Mouse (Mus musculus) layer of hippocampus, postnatal 14 days (tissue): ENCODE results near the gene Serpina3j. TPM values are rescaled to one million over a fixed set of nuclear protein-coding genes. Genes with fewer than 3 reads are reported as not detected.
A peak's percentile ranks its signal among the peaks of the same experiment; 100 is the strongest.
"Not testable (repeated sequence)": the region's sequence is repeated elsewhere in the genome, so short reads cannot be mapped to it uniquely, and the experiment has no call there.

Experiments
- DNase-seq, 2 experiments: peaks; one replicate each; pipeline ENCODE4 v3.0.0; 2021 to 2022; ENCODE audit warnings: low spot score in 2 of 2, mixed read lengths in 1 of 2
- long read RNA-seq, 2 experiments: library from polyadenylated mRNA; stranded (forward); transcript quantifications; one replicate each; pipeline ENCODE4 v2.0.0; 2021
- total RNA-seq, 2 experiments: library from RNA; stranded (reverse); gene quantifications; 2 replicates each; pipeline ENCODE4 v1.2.3; 2021

Gene Serpina3j
- total RNA-seq = not detected
- long read RNA-seq, experiment 1 = 0 reads
- long read RNA-seq, experiment 2 = 0 reads

DNA sequence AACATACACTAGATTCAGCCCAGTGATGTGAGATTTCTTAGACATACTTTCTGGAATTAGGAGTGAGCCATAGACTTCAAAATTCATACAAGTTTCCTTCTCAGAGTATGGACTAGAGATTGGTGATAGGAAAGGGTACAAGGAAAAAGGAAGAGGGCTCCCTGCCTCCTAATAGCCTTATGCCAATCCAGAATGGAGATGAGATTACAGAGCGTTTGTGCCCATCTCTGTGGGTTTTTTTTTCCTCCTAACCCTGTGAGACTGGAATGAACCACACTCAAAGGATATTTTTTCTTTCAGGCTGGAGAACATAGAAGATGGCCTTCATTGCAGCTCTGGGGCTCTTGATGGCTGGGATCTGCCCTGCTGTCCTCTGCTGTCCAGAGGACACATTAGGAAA lies at the start of gene Serpina3j:
TSS of gene Serpina3j (plus strand) at position 301 of the 400 bp plus-strand sequence.
- no peak for DNase-seq

DNA sequence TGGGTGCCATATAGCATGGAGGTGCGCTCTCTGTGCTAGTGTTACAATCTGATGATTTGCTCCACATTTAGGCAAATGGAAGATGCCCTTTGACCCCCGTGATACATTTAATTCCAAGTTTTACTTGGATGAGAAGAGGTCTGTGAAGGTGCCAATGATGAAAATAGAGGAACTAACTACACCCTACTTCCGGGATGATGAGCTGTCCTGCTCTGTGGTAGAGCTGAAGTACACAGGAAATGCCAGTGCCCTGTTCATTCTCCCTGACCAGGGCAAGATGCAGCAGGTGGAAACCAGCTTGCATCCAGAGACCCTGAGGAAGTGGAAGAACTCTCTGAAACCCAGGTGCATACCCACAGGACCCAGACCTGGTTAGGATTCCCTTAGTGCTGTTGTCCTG lies 48.0 kb upstream of the Serpina3j start:
- DNase-seq = no peak

DNA sequence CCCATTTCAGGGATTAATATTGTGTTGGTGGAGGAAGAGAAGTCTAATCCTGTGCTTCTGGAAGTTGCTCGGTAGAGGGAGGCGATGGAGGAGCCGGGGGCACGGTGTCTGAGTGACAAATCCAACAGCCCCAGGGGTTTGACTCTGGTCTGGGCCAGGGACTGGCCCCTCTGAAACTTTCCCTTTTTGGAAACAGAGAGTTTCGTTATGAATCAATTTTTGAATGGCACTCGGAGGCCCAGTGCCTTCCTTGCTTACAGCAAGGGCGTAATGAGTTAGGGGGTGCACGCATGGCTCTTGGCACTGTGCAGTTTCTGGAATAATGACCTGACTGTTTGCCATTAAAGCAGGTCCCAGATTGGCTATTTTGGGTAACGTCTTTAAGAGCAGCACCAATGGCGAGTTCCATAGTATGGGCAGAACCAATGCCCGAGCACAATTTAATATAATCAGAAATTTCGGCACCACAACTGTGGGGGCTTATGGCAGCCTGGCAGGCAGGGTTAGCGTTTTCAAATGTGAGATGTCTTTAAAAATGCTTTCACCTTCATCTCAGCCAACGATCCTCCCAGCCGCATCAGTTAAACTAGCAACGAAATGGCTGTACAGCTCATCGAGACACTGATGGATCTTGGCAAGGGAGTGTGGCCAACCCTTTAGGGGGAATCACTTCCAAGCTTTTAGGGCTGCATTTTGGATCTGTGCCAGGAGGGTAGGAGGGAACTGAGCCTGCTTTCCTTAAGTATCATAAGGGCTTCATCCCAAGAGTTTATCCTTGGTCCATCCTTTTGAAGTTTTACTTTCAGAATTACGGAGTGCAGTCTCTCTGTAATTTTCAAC lies 35.9 kb upstream of the Serpina3j start:
- no peak for DNase-seq

- no peak for DNase-seq
These were observed 35.3 kb upstream of the Serpina3j start for GRCm38 (mm10) chr12:104279056-104279435.

DNA sequence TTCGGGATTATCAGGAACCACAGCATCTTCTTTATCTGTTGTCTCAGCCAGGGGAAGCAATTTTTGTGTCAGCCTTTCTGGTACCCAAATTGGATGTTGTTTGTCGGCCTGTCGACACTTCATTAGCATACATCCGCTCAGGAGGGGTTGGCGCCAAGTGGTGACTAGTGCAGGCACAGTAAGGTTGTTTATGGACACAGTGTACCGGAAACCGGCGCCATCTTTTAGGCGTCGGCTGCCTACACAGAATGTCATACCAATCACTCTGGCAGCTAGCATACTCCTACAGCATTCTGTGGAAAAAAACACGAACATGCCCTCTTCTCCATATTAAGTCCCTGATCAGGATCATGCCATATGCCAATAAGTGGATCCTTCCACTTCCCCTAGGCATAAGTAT lies 31.0 kb upstream of the Serpina3j start:
- no peak for DNase-seq

DNA sequence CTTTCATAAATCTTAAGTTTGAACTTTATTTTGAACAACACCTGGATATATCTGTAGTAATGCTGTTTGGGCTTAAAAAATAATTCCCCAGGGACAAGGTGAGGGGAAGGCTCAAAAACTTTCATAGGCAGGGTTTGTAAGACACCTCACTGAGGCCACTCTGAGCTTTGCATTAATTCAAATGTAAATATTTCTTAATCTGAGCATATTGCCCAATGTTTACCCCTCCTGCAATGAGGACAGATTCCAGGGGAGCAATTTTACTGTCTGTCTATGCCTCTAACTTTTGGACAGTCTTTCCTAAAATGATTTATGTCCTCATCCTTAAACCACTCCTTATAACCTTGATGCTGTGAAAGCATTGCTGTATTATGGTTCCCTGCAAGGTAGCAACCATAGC lies 26.0 kb upstream of the Serpina3j start:
- no peak for DNase-seq

GRCm38 (mm10) chr12:104289872-104290271 lies 24.5 kb upstream of the Serpina3j start:
- DNase-seq = no peak

DNA sequence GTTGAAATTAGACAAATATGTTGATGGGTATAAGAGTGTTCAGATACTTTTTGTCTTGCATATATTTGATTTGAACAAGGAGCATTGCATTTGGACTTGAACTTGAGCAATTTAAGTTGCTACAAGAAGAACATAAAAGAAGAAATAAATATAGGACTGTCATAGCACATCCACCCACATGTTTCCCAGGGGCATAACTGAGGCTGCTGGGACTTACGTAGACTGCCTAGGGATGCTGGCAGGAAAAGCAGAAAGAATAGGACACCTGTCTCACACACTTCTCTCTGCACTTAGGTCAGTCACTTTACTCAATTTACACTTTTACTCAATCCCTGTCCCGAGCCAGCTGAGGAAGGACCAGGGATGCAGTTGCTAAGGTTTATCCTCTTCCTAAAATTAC lies 20.4 kb upstream of the Serpina3j start:
- no peak for DNase-seq

DNA sequence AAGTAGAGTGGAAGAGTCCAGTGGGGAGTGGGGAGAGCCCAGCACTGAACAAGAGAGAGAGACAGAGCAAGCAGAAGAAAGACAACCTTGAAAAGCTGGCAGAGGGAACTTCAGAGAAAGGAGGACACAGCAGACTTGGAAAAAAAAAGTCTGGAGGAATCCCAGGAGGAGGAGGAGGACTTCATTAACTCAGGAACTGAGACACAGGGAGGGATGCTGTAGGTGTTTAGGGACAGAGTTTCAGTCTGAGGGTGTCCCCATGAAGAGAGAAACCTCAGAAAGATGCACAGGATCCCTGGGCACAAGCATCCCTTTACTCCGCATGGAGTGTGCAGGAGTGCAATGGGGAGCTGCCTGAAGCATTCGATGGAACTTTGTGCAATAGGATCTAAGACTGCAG lies 16.3 kb upstream of the Serpina3j start:
- DNase-seq = no peak

- DNase-seq = no peak
These were observed 8.4 kb upstream of the Serpina3j start for GRCm38 (mm10) chr12:104305991-104306390.

DNA sequence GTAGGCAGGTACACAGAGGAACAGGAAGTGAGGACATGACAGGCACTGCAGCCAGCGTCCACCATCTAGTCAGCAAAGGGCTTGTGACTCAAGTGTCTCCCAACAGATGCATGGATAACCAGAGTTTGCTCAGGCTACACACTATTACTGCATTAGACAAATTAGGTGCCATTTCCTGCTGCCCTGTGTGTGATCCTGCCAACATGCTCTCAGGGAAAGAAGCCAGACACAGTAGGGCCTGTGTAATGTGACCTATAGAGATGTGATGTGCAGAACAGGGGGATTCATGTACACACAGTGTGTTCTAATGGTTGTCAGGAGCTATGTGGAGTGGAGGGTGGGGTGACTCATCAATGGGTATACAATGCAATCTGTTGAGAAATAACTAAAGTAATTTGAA lies 8.1 kb downstream of the Serpina3j start:
- DNase-seq = no peak

- no peak for DNase-seq
These were observed 17.3 kb downstream of the Serpina3j start for GRCm38 (mm10) chr12:104331701-104332100.

GRCm38 (mm10) chr12:104336873-104337272 lies 22.5 kb downstream of the Serpina3j start:
- not testable (repeated sequence) for DNase-seq

DNA sequence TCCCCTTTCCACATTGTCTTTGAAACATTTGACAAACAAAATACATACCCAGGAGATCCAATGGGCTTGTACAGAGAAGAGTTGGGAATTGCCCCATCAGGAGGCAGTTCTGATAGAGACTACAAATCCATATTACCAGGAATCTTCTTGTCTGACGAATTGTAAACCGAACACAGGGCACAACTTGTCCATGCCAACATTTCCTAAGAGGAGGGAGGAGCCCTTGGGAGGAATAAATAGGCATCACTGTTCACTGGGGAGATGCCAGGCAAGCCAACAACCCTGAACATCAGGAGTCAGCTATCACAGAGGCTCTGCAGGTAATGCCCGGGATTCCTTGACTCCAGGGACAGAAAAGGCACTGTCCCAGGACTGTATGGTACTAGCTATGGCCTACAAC lies 23.9 kb downstream of the Serpina3j start, which contains the start of the genes Serpina3k and Serpina3m:
TSS of gene Serpina3k (plus strand) at position 261 of the 400 bp plus-strand sequence.
TSS of gene Serpina3m (plus strand) at position 261 of the 400 bp plus-strand sequence.
- not testable (repeated sequence) for DNase-seq

GRCm38 (mm10) chr12:104338705-104339104 lies 24.4 kb downstream of the Serpina3j start:
- no peak for DNase-seq

GRCm38 (mm10) chr12:104342489-104342888 lies 28.1 kb downstream of the Serpina3j start:
- DNase-seq = not testable (repeated sequence)

DNA sequence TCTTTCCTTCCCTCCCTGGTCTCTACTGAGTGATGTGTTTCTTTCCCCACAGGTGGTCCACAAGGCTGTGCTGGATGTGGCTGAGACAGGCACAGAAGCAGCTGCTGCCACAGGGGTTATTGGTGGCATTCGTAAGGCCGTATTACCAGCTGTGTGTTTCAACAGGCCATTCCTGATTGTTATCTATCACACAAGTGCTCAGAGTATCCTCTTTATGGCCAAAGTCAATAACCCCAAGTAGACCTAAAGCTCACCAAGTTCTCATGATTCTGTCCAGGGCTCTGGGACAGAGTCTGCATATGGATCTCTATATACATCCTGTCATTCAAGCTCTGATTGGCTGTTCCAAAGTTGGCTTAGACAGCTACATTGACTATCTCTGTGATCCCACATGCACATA lies 30.8 kb downstream of the Serpina3j start:
- no peak for DNase-seq

DNA sequence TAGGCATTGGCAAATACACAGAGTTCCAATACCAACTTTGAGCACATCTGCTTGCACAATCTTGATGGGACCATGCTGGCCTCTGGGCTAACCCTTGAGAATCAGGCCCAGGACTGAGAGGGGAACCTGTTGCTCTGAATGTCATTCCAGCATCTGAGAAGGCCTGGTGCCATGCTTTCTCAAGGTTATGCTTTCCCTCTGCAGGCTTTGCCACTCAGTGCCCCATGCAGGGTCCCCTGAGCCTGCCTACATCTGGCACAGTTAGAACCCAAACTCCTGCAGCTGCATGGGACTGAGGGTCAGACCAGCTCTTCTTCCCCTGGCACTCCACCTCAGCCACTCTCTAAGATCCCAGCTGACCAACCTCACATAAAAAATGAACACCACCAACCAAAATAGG lies 31.4 kb downstream of the Serpina3j start:
- DNase-seq = no peak

GRCm38 (mm10) chr12:104347091-104347490 lies 32.7 kb downstream of the Serpina3j start:
- DNase-seq = no peak

DNA sequence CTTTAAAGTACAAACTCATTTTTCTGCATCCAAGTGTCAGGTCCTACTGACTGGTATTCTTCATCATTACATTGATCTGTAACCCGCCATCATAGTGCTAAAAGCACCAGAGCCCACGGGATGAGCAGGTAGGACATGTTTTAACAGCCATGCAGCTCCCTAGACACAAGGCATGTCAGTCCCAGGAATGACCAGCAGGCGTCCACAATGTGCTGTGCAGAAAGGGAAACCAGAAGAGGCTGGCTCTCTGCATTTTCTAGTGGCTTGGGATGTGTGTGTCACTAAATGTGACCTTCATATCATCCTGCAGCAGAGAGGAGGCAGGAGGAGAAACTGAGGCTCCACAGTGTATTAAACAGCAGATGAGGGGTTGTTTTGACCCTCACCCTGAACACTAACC lies 37.5 kb downstream of the Serpina3j start:
- peak; percentile 51 to 66 for DNase-seq

GRCm38 (mm10) chr12:104356006-104356405 lies 41.7 kb downstream of the Serpina3j start:
- no peak for DNase-seq

GRCm38 (mm10) chr12:104369986-104370385 lies 55.6 kb downstream of the Serpina3j start:
- no peak for DNase-seq
